Mouse (Mus musculus) limb, embryonic 10.5 days (tissue): ENCODE measurements at regions not wholly inside any gene's neighbourhood (a gene's known extent, or its start where the extent isn't known, plus 50 kb on each side); places are given as distances from the start of the nearest gene placed in this dataset.

ENCODE experiments used
- DNase-seq: peaks from one replicate; pipeline ENCODE4 v3.0.0-alpha.2; 2017; ENCODE audit warnings: low spot score
- H3K27ac ChIP-seq: fragments of 300-500 bp; sonication (generic); 2 replicates; pipeline ENCODE4 v1.5.1; 2016; ENCODE audit warnings: mild to moderate bottlenecking
- H3K27me3 ChIP-seq: fragments of 300-500 bp; sonication (generic); 2 replicates; pipeline ENCODE4 v1.6.1; 2016; ENCODE audit warnings: low read depth, mild to moderate bottlenecking; ENCODE audit not compliant: poor library complexity, severe bottlenecking
- H3K36me3 ChIP-seq: fragments of 300-500 bp; sonication (generic); 2 replicates; pipeline ENCODE4 v1.6.1; 2016; ENCODE audit warnings: mild to moderate bottlenecking, moderate library complexity
- H3K4me1 ChIP-seq: fragments of 300-500 bp; sonication (generic); 2 replicates; pipeline ENCODE4 v1.6.1; 2016
- H3K4me3 ChIP-seq: fragments of 300-500 bp; sonication (generic); 2 replicates; pipeline ENCODE4 v1.5.1; 2016; ENCODE audit warnings: mild to moderate bottlenecking, moderate library complexity
- H3K9me3 ChIP-seq: fragments of 300-500 bp; sonication (generic); replicated peaks from 2 replicates; pipeline ENCODE4 v1.6.1; 2016; ENCODE audit warnings: mild to moderate bottlenecking
- WGBS: fragments of 180-500 bp; shearing (Covaris S2); methylation state at CpG from one replicate; pipeline ENCODE4 v1.1.7; 2016; 5-methylcytosine and 5-hydroxymethylcytosine counted together

DNA sequence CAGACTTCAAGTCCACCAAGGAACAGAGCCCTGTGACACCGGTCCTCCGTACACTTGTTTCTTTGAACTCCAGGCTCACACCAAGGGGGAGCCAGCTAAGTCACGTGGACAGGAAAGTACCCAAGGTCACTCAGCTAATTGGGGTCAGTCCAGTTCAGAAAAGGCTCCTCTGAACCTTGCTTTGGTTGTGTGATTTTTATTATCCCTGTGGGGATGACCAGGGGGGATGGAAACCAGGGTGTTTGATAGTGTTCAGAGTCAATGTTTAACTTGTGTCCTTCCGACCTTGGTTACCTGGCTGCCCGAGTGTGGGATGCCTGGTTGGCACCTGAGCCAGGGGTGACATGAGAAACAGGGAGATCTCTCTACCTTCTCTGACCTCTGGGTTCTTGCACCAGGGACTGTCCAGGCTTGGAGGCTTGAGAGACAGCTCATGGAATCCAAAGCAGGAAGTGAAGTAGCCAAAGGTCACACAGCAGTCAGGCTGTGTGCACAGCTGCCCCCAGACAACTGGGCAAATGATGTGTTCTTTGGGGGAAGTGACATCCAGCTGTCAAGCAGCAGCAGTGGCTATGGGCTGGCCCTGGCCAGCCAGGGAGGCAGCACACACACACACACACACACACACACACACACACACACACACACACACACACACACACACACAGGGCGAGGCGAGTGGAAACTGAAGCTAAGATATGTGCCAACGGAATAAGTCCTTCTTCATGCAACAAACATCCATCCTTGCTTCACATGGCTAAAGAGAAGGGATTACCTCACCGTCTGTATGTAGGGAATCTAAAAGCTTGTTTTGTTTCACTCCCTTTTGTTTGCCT, 250.5 kb upstream of the Zmiz1 start:
- no peaks in the 10 kb centered on the region for H3K36me3 ChIP-seq
- no peak overlapping the region for H3K4me3 ChIP-seq
- H3K27me3 ChIP-seq = no peaks in the 10 kb centered on the region
- 38% methylated on average over 9 of the region's 9 CpGs for WGBS
- no peak for DNase-seq
- peak overlapping the region; percentile 75 for H3K27ac ChIP-seq
- no peaks in the 10 kb centered on the region for H3K9me3 ChIP-seq
- H3K4me1 ChIP-seq = peaks cover 41% of the 10 kb centered on the region

DNA sequence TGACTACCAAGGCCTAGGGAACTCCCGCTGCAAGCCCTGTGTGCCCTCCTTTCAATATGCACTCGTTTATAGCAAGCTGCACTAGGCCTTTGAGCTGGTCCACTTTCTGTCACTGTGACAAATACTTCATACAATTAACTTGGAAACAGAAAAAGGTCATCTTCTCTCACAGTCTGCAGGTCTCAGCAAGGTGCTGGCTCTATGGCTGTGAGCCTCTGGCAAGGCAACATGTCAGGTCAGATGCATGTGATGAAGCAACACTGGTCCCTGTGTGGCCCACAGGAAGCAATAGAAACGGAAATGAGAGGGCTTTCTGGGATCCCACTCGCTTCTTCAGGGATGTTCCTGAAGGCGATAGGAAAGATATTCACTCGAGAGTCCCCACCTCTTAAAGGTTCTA, 245.9 kb upstream of the Zmiz1 start:
- H3K4me3 ChIP-seq = no peak overlapping the region
- H3K36me3 ChIP-seq = no peaks in the 10 kb centered on the region
- DNase-seq = no peak
- no peak overlapping the region; the same call in 1 of the 2 replicates for H3K27ac ChIP-seq
- peaks cover 24% of the 10 kb centered on the region for H3K4me1 ChIP-seq
- 67% methylated on average over 6 of the region's 6 CpGs for WGBS
- no peaks in the 10 kb centered on the region for H3K9me3 ChIP-seq
- no peaks in the 10 kb centered on the region for H3K27me3 ChIP-seq

DNA sequence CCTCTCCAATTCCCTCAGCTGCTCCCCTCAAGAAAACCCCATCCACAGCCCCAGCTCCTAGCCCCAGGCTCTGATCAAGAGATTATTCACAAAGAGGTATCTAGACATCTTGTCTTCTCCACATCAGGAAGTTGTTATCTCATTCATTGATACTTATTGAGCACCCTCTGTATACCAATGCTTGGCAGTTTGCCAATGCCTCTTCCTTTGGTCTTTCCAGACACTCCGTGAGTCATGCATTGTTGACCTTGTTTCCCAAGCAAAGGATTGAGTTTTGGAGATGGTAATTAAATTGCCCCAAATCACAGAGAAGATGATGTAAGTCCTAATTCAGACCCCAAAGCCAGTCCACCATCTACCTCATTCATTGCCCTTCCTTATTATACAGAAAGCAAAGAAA, 235.9 kb upstream of the Zmiz1 start:
- Histone ChIP-seq H3K9me3 (no peaks in the 10 kb centered on the region), H3K36me3 (no peaks in the 10 kb centered on the region), H3K4me1 (peaks cover 41% of the 10 kb centered on the region), H3K27me3 (no peaks in the 10 kb centered on the region), H3K4me3 (no peak overlapping the region), H3K27ac (no peak overlapping the region)
- DNase-seq = no peak
- WGBS = 86% methylated on average over 1 of the region's 1 CpGs

DNA sequence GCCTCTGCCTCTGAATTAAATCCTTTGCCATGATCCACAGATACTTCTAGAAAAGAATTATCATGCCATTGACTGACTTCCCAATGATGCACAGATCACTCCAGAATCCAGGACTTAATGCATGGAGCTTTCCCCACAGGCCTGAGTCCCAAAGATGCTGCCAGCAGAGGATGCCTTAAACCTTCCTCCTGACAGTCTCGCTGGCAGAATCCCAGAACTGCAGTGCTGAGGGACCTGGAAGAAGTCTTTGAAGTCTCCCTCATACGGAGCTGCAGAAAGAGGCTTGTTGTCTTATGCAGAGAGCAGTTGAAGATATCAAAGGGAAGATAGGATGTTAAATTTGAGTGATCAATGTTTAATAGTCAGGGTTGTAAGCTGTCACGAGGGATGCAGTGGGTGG, 233.8 kb upstream of the Zmiz1 start:
- peaks cover 60% of the 10 kb centered on the region for H3K4me1 ChIP-seq

DNA sequence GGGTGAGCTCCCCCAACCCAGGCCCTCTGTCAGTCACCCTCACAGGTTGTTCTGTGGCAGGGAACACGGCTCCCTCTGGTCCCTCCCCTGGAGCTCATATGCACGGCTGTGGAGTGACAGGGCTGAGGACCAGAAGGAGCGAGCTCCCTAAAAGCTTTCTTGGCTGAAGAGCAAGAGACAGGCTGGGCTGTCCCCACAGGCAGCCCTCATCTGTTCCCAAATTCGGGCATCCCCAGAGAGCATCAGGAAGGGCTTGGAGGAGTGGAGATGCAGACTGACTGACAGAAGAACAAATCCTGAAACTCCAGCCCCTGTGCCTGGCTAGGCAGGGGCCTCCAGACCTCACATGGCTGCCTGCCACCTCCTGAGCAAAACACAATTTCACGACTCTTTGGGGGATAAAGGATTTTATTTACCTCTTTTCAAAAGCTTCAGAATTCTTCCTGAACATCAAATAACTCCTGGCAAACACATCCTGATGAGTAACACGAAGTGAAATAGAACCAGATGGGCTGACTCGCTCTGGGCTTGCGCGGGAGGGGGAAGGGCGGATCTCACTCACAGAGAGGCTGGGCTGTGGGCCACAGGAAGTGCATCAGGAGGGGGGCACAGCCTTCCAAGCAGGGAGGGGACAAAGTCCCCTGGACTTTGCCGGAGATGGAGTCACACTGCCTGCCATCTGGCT, 232.7 kb upstream of the Zmiz1 start:
- peak; percentile 87 for DNase-seq
- Histone ChIP-seq H3K9me3 (no peaks in the 10 kb centered on the region), H3K4me3 (peak overlapping the region; percentile 41), H3K27me3 (no peaks in the 10 kb centered on the region), H3K4me1 (peaks cover 61% of the 10 kb centered on the region), H3K27ac (peak overlapping the region; percentile 90), H3K36me3 (no peaks in the 10 kb centered on the region)
- WGBS = 6% methylated on average over 11 of the region's 11 CpGs

More for the DNA sequence above, 233.8 kb upstream of the Zmiz1 start:
- no peaks in the 10 kb centered on the region for H3K36me3 ChIP-seq
- WGBS = 34% methylated on average over 3 of the region's 3 CpGs
- no peak overlapping the region for H3K4me3 ChIP-seq
- H3K9me3 ChIP-seq = no peaks in the 10 kb centered on the region
- no peak for DNase-seq
- H3K27ac ChIP-seq = peak overlapping the region; percentile 90
- H3K27me3 ChIP-seq = no peaks in the 10 kb centered on the region

DNA sequence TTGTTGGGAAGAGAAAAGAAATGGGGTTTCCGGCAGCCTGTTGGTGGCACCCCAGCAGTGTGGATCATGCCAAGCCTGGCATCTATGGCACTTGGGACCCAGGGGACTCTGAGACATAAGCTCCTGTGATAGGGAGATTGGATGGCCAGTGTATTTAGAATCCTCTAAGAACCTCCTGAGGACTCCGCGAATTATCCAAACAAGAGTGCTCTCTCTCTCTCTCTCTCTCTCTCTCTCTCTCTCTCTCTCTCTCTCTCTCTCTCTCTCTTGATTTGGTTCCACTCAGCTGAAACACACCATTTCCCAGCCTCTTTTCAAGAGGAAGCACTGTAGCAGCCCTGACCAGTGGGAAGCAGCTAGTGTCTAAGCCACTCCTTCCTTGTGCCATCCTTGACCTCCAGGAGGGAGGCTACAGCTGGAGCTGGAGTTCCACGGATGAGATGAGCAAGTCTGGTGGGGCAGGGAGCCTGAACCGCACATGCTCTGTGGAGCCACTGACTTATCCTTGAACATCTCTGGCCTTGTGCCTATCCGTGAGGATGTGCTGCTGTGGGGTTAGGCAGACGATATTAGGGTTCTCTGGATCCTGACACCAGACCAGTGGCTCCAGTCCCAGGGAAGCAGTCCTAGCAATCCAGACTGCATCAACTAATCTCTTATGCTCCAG, 232.0 kb upstream of the Zmiz1 start:
- peaks cover 68% of the 10 kb centered on the region for H3K4me1 ChIP-seq
- H3K27me3 ChIP-seq = no peaks in the 10 kb centered on the region
- H3K27ac ChIP-seq = peak overlapping the region; percentile 90
- H3K9me3 ChIP-seq = no peaks in the 10 kb centered on the region
- no peak for DNase-seq
- 58% methylated on average over 7 of the region's 7 CpGs for WGBS
- H3K4me3 ChIP-seq = peak overlapping the region; percentile 41
- no peaks in the 10 kb centered on the region for H3K36me3 ChIP-seq

DNA sequence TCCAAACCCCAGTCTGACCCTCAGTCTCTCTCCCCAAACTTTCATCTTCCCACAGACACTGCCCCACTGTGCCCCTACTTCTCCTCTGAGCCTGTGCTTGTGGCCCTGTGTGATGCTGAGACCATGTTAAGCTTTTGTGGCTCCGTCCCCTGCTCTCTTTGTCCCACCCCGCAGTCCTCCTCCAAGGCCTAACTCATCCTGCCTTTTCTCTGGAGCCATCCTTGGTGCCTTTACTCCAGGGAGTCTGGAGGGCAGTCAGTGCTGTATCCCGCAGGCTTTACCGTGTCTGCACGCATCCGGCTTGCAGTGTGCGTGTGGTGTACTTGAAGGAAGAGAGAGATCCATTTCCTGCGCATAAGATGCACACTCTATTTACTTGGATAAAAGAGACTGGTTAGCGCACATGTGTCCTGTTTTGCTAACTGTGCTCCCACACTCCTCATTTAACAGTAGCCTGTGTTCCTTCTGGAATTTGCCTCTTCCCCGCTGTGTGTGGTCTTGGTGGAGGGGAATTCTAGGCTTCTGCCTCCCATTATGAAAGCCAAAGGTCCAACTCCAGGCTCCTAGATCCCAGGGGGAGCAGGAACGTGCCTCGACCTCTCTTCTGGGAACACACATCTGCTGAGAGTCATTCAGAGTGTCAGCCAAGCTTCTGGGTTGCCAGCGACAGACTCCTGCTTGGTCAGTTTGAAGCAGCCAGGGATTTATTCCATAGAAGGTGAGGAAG, 230.5 kb upstream of the Zmiz1 start:
- H3K4me1 ChIP-seq = peaks cover 82% of the 10 kb centered on the region
- H3K27ac ChIP-seq = peak overlapping the region; percentile 90
- H3K4me3 ChIP-seq = no peak overlapping the region
- no peaks in the 10 kb centered on the region for H3K36me3 ChIP-seq
- DNase-seq = no peak
- H3K27me3 ChIP-seq = no peaks in the 10 kb centered on the region
- H3K9me3 ChIP-seq = no peaks in the 10 kb centered on the region
- 77% methylated on average over 13 of the region's 13 CpGs for WGBS

DNA sequence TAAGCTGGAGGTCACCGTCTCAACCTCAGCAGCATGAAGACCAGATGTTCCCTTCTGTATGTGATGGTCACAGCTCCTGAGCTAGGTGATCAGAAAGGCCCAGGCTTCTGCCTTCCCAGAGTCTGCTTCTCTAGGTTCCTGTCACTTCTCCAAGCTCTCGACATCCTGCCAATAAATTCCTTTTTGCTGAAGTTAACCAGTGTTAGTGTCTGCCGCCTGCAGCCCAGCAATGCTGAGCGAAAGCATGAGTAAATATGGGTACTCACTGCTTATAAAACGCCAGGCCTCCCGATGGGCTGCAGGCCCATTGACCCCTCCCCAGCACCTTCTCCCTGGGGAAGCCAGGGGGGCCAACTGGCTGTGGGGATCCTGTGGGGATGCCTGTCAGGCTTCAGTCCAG, 229.4 kb upstream of the Zmiz1 start:
- DNase-seq = no peak
- Histone ChIP-seq H3K4me1 (peaks cover 75% of the 10 kb centered on the region), H3K27ac (peak overlapping the region; percentile 90), H3K36me3 (no peaks in the 10 kb centered on the region), H3K27me3 (no peaks in the 10 kb centered on the region), H3K9me3 (no peaks in the 10 kb centered on the region), H3K4me3 (no peak overlapping the region)
- WGBS = 27% methylated on average over 6 of the region's 6 CpGs

DNA sequence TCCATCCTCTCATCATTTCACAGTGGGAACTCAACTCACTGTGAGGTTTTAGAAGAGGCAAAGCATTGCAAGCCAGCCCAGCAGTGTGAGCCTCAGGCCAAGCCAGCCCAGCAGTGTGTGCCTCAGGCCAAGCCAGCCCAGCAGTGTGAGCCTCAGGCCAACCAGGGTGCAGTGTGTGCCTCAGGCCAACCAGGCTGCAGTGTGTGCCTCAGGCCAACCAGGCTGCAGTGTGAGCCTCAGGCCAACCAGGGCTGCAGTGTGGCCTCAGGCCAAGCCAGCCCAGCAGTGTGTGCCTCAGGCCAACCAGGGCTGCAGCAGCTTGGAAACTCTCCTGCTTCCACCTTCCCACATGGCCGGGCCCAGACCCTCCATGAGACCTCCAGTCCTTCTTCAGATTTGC, 227.1 kb upstream of the Zmiz1 start:
- Histone ChIP-seq H3K4me3 (no peak overlapping the region), H3K27ac (peak overlapping the region; percentile 61), H3K4me1 (peaks cover 61% of the 10 kb centered on the region), H3K9me3 (no peaks in the 10 kb centered on the region), H3K27me3 (no peaks in the 10 kb centered on the region), H3K36me3 (no peaks in the 10 kb centered on the region)
- DNase-seq = peak; percentile 42
- 69% methylated on average over 1 of the region's 1 CpGs for WGBS

DNA sequence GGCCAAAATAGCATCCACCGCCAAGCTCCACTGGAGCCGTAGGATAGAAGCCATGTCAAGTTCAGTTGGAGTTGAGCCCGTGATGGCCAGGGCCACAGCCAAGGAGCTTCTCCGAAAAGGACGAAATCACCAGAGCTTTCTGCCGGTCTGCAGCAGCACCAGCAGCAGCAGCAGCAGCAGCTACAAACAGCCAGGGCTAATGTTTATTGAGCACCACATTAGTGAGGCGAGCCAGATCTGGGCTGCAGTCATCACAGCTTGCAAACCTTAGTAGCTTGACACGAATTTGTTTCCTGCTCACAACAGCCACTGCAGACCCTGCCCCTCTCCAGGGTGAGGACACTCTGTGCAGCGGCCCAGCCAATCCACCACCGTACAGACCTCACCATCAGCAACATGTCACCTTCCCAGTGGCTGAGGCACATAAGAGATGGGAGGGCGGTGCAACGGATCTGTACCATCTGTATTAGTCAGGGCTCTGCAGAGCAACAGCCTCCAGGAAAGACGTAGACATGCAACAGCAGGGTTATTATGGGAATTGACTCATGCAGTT, 222.5 kb upstream of the Zmiz1 start:
- WGBS = 73% methylated on average over 13 of the region's 13 CpGs
- peak overlapping the region; percentile 37; the same call in 1 of the 2 replicates for H3K27ac ChIP-seq

DNA sequence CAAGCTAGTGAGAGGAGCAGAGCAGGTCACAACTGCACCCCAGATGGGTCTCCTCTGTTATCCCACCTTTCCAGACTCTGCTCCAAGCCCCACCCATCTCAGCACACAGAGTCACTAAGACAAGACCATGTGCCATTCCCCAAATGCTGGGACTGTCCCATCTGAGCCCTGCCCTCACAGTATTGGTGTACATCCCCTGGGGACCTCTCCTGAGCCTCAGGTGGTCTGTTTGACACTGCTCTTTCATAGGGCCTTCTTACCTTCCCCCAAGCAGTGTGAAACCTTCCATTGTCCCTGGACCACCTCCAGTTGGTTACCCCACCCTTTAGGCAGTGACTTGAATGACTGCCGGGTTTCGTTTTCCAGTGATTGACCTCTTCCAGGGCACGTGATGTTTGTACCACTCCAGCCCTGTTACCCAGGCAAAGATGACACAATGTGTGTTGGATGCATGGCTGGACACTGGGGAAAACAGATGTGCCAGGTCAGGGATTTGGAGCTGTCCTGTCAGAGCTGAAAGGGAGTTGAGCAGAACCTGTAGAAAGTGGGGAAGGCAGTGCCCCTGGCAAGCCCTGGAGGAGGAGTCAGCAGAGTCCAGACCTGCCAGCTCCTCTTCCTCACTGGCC, 219.5 kb upstream of the Zmiz1 start:
- 74% methylated on average over 3 of the region's 3 CpGs for WGBS
- Histone ChIP-seq H3K4me1 (peaks cover 44% of the 10 kb centered on the region), H3K36me3 (no peaks in the 10 kb centered on the region), H3K9me3 (no peaks in the 10 kb centered on the region), H3K4me3 (no peak overlapping the region), H3K27ac (0 out of 2 replicates have a peak overlapping the region, but pooled peaks have one; percentile 12), H3K27me3 (no peaks in the 10 kb centered on the region)
- no peak for DNase-seq

More for the DNA sequence above, 222.5 kb upstream of the Zmiz1 start:
- Histone ChIP-seq H3K36me3 (no peaks in the 10 kb centered on the region), H3K4me3 (no peak overlapping the region), H3K9me3 (no peaks in the 10 kb centered on the region), H3K27me3 (no peaks in the 10 kb centered on the region), H3K4me1 (peaks cover 49% of the 10 kb centered on the region)
- DNase-seq = no peak

DNA sequence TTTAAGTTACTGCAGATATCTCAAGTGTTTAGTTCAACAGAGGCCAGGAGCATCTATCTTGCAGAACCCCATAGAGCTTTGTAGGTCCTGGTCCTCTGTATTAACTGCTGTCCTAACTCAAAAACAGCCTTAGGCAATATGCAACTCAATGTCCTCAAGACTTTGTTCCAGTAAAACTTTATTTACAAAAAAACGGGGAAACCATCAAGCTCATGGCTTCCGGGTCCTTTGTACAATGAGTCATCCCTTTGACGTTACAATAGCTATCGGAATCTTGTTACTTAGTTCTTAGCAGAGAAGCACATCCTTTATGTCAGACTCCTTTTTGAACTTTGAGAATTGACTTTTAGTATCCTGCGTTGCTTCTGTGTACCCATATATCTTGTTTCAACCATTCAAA, 216.2 kb upstream of the Zmiz1 start:
- Histone ChIP-seq H3K36me3 (no peaks in the 10 kb centered on the region), H3K4me3 (no peak overlapping the region), H3K9me3 (no peaks in the 10 kb centered on the region), H3K27ac (0 out of 2 replicates have a peak overlapping the region, but pooled peaks have one; percentile 77), H3K27me3 (no peaks in the 10 kb centered on the region), H3K4me1 (peaks cover 53% of the 10 kb centered on the region)
- DNase-seq = no peak
- 83% methylated on average over 5 of the region's 5 CpGs for WGBS
